Mouse (Mus musculus) stomach, embryonic 16.5 days (tissue): ENCODE data around the gene Adgrg3. TPM values are rescaled to one million over a fixed set of nuclear protein-coding genes. Genes with fewer than 3 reads are reported as not detected.

Experiments used
- ATAC-seq: fragments of 200-750 bp; cut with Nextera tagmentation; 2 replicates; pipeline ENCODE4 v1.8.0; 2017; ENCODE audit warnings: moderate number of reproducible peaks, moderate TSS enrichment; ENCODE audit not compliant: insufficient read depth, low FRiP score
- H3K27ac ChIP-seq: fragments of 300-500 bp; sonication (generic); 2 replicates; pipeline ENCODE4 v1.5.1; 2014; ENCODE audit warnings: low read length
- H3K27me3 ChIP-seq: fragments of 300-500 bp; sonication (generic); 2 replicates; pipeline ENCODE4 v1.6.1; 2014; ENCODE audit warnings: low read length, control low read depth, mixed read lengths; ENCODE audit not compliant: control insufficient read depth, insufficient read depth
- H3K36me3 ChIP-seq: fragments of 300-500 bp; sonication (generic); 2 replicates; pipeline ENCODE4 v1.6.1; 2014; ENCODE audit warnings: low read length; ENCODE audit not compliant: control insufficient read depth, insufficient read depth
- H3K4me1 ChIP-seq: fragments of 300-500 bp; sonication (generic); 2 replicates; pipeline ENCODE4 v1.6.1; 2014; ENCODE audit warnings: low read length, control low read depth, mixed read lengths; ENCODE audit not compliant: control insufficient read depth, insufficient read depth
- H3K4me2 ChIP-seq: fragments of 300-500 bp; sonication (generic); 2 replicates; pipeline ENCODE4 v1.6.1; 2014; ENCODE audit warnings: low read depth, low read length, mixed read lengths
- H3K4me3 ChIP-seq: fragments of 300-500 bp; sonication (generic); replicated peaks from 2 replicates; pipeline ENCODE4 v1.5.1; 2014; ENCODE audit warnings: mild to moderate bottlenecking, low read length
- H3K9ac ChIP-seq: fragments of 300-500 bp; sonication (generic); 2 replicates; pipeline ENCODE4 v1.6.1; 2014; ENCODE audit warnings: low read length
- H3K9me3 ChIP-seq: fragments of 300-500 bp; sonication (generic); replicated peaks from 2 replicates; pipeline ENCODE4 v1.6.1; 2016; ENCODE audit warnings: low read length, control low read depth; ENCODE audit not compliant: control insufficient read depth
- WGBS: fragments of 180-500 bp; shearing (Covaris S2); extraction: QIAGEN DNeasy Blood & Tissue Kit; methylation state at CpG from one replicate; pipeline ENCODE4 v1.1.7; 2014; 5-methylcytosine and 5-hydroxymethylcytosine counted together
- polyA plus RNA-seq: library from polyadenylated mRNA; unstranded; fragments of >200 nt; fragmentation: Nextera tagmentation; extraction: Ambion mirVana; gene quantifications from 2 replicates; pipeline ENCODE4 v1.2.1, GENCODE M21; 2015

Adgrg3 gene
- polyA plus RNA-seq, 1 experiment from 2014 or later: 3.2 TPM

DNA sequence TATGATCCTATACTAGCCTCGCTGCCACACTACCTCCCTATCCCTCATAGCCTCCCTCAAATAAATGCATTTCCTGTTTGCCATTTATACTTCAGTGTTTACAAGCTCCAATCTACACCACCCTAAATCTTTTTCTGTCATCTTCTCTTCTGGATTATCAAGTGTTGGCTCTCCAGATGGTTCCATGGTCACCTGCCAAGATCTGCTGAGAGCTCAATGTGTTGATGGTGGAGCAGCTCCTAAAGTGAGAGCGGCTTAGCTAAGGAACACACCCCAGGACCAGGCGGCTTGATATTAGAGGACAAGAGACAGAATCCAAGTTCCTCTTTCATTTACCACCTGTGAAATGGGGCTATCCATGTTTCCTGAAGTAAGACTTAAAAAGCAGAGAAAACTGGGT lies 60.6 kb downstream of the Adgrg3 start:
- WGBS: 83% methylated on average over 3 of the region's 3 CpGs
- Histone ChIP-seq H3K4me3 (no peak overlapping the region), H3K4me2 (no peak overlapping the region), H3K9me3 (no peaks in the 10 kb centered on the region), H3K27ac (no peak overlapping the region), H3K36me3 (no peaks in the 10 kb centered on the region), H3K27me3 (no peaks in the 10 kb centered on the region), H3K9ac (no peak overlapping the region), H3K4me1 (peaks cover 8% of the 10 kb centered on the region; the same call in 1 of the 2 replicates)
- no peak for ATAC-seq

GRCm38 (mm10) chr8:95079305-95079704 lies 61.8 kb downstream of the Adgrg3 start:
- Histone ChIP-seq H3K27ac (no peak overlapping the region), H3K36me3 (no peaks in the 10 kb centered on the region), H3K9me3 (no peaks in the 10 kb centered on the region), H3K4me1 (peaks cover 8% of the 10 kb centered on the region; the same call in 1 of the 2 replicates), H3K27me3 (no peaks in the 10 kb centered on the region), H3K9ac (no peak overlapping the region), H3K4me2 (no peak overlapping the region), H3K4me3 (no peak overlapping the region)
- no peak for ATAC-seq
- 86% methylated on average over 4 of the region's 4 CpGs for WGBS

DNA sequence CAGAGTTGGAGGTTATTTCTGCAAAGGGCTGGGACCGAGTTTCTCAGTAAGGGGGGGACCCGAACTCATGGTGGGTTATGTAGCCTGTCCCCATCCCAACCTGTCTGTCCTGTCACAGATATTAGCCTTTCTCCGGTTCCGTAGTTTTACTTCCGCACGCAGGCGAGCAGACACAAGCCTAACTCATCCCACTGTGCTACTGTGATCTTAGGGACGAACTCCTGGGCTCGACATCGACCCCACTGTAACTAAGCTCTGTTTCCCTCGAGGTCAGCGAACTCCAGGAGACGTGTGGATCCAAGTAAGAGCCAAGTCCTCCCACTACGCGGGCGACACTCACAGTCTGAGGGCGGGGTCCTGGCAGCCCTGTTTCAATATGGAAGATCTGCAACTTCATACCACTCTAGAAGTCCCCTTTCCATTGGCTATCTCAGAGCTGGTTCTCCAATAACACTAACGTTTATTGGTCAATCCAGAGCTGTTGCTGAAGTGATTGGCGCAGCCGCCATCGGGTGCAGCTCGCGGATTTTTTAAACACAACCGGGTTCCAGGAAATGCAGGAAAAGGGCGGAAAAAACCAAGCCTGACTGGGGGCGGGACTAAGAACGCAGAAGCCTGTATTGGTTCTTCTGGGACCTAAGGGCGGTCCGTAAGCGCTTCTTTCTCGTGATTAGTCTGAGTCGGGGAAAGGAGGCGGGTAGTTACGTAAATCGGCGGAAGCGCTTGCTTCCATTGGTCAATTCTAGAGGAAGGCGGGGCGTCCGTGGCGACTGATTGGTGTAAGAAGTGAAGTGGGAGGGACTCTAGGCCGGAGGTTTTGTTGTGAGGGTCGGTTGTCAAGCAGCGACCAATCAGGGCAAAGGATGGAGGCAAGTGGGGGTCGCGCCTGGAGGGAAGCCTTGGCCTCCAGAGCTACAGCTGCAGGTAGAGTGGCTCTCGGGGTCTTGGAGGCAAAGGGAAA lies 63.2 kb downstream of the Adgrg3 start, which contains the start of gene Katnb1:
Katnb1 (plus strand) TSS at position 806 of the 961 bp plus-strand sequence.
- peak within 1 kb of the TSS; percentile 81 for H3K9ac ChIP-seq
- H3K4me2 ChIP-seq: peak within 1 kb of the TSS; percentile 74
- peaks cover 8% of the 10 kb centered on the region; the same call in 1 of the 2 replicates for H3K4me1 ChIP-seq
- WGBS: under 1% methylated on average over 47 of the region's 47 CpGs
- H3K27ac ChIP-seq: peak within 1 kb of the TSS; percentile 74
- ATAC-seq: peak; percentile 97
- peak within 1 kb of the TSS; percentile 79 for H3K4me3 ChIP-seq
- no peaks in the 10 kb centered on the region for H3K9me3 ChIP-seq
- no peaks in the 10 kb centered on the region for H3K27me3 ChIP-seq
- no peaks in the 10 kb centered on the region for H3K36me3 ChIP-seq

- H3K4me3 ChIP-seq: peak overlapping the region; percentile 79
- H3K9ac ChIP-seq: peak overlapping the region; percentile 81
- WGBS: 9% methylated on average over 11 of the region's 11 CpGs
- no peaks in the 10 kb centered on the region for H3K27me3 ChIP-seq
- H3K4me2 ChIP-seq: peak overlapping the region; percentile 74
- peak overlapping the region; percentile 50; the same call in 1 of the 2 replicates for H3K27ac ChIP-seq
- H3K36me3 ChIP-seq: no peaks in the 10 kb centered on the region
- ATAC-seq: no peak
- H3K9me3 ChIP-seq: no peaks in the 10 kb centered on the region
- H3K4me1 ChIP-seq: peaks cover 8% of the 10 kb centered on the region; the same call in 1 of the 2 replicates
These were observed 64.2 kb downstream of the Adgrg3 start for GRCm38 (mm10) chr8:95081650-95082049.

GRCm38 (mm10) chr8:95084261-95084660 lies 66.8 kb downstream of the Adgrg3 start:
- Histone ChIP-seq H3K9me3 (no peaks in the 10 kb centered on the region), H3K4me2 (no peak overlapping the region), H3K4me3 (no peak overlapping the region), H3K4me1 (peaks cover 8% of the 10 kb centered on the region; the same call in 1 of the 2 replicates), H3K9ac (no peak overlapping the region), H3K27ac (no peak overlapping the region), H3K27me3 (no peaks in the 10 kb centered on the region), H3K36me3 (no peaks in the 10 kb centered on the region)
- WGBS: 86% methylated on average over 4 of the region's 4 CpGs
- ATAC-seq: no peak

DNA sequence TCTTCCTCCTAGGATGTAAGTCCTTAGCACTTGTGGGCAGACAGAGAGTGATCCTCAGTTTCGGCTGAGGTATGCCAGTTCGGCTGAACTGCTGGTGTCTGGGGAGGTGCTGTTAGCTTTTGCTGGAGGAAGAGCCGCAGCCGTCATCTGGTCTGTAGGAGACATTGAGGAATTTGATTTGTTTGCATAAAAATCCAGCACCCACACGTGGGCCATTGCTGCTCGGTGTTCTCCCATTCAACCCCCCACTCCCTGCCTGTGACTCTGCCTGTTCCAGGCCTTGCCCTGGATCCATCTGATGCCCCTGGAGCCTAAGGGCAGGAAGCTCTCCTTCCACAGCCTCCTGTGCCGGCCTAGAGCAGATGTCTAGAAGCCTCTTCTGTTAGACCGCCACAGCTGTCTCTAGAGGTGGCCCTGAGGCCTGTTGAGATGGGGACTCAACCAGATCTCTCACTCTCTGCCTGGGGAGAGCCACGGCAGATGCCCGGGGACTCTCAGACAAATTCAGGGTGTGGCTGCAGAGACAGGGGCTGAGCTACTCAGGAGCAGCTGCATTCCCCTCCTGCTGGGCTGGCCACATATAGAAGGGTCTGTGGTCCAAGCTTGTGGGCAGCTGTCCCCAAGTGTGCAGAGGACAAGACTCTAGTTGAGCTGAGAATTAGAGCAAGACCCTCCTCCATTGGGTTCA lies 67.4 kb downstream of the Adgrg3 start:
- Histone ChIP-seq H3K4me1 (peaks cover 8% of the 10 kb centered on the region; the same call in 1 of the 2 replicates), H3K27ac (no peak overlapping the region; the same call in 1 of the 2 replicates), H3K4me2 (no peak overlapping the region), H3K9me3 (no peaks in the 10 kb centered on the region), H3K9ac (0 out of 2 replicates have a peak overlapping the region, but pooled peaks have one; percentile 0), H3K4me3 (no peak overlapping the region), H3K36me3 (no peaks in the 10 kb centered on the region), H3K27me3 (no peaks in the 10 kb centered on the region)
- ATAC-seq: no peak
- WGBS: 79% methylated on average over 10 of the region's 10 CpGs

DNA sequence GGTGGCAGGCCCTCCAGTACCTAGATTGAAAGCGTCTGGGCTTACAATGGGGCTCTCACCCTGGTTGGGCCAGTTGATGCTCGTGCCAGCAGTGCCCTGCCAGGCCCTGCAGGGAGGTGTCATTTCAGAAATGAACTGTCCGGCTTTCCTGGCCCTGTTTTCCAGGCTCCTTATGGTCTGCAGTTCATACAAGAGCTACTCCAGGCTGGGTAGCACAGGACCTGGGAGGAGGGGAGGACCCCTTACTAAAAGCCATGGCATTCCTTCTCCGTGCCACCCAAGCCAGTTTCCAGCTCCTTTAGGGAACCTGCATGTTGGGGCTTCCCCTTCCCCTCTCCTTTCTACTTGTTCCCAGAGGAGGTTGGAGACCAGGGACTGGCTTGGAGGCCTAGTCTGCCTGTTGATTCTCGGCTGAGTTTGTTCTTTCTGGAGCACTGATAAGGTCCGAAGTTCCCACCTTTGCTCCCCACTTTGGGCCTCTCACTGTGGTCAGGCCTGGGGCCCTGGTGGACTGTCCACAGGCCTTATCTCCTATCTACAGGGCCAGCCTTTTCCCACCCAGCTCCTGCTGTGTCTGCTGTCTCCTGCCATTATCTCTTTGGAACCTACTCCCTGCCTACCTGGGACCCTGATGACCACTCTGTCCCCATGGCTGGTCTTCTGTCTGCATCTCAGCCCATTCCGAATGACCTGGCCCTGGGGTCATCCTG lies 68.1 kb downstream of the Adgrg3 start:
- no peaks in the 10 kb centered on the region for H3K9me3 ChIP-seq
- no peak for ATAC-seq
- H3K4me2 ChIP-seq: no peak overlapping the region
- H3K9ac ChIP-seq: 0 out of 2 replicates have a peak overlapping the region, but pooled peaks have one; percentile 0
- H3K27ac ChIP-seq: no peak overlapping the region; the same call in 1 of the 2 replicates
- H3K4me1 ChIP-seq: peaks cover 8% of the 10 kb centered on the region; the same call in 1 of the 2 replicates
- no peaks in the 10 kb centered on the region for H3K36me3 ChIP-seq
- 75% methylated on average over 7 of the region's 7 CpGs for WGBS
- H3K4me3 ChIP-seq: no peak overlapping the region
- H3K27me3 ChIP-seq: no peaks in the 10 kb centered on the region

- no peak overlapping the region for H3K4me2 ChIP-seq
- no peak overlapping the region for H3K27ac ChIP-seq
- H3K4me3 ChIP-seq: no peak overlapping the region
- no peaks in the 10 kb centered on the region for H3K27me3 ChIP-seq
- H3K9me3 ChIP-seq: no peaks in the 10 kb centered on the region
- H3K4me1 ChIP-seq: no peaks in the 10 kb centered on the region
- ATAC-seq: no peak
- peaks cover 8% of the 10 kb centered on the region; the same call in 1 of the 2 replicates for H3K36me3 ChIP-seq
- H3K9ac ChIP-seq: no peak overlapping the region
- WGBS: 81% methylated on average over 4 of the region's 4 CpGs
These were observed 76.1 kb downstream of the Adgrg3 start for GRCm38 (mm10) chr8:95093574-95093973.
